Mouse (Mus musculus): ENCODE measurements at regions not wholly inside any gene's neighbourhood (a gene's known extent, or its start where the extent isn't known, plus 50 kb on each side); places are given as distances from the start of the nearest gene placed in this dataset.
A peak's percentile ranks its signal among the peaks of the same experiment; 100 is the strongest.

- peak; percentile 25; the same call in 1 of the 2 replicates for ATAC-seq (replicated peaks; ENCODE audit: poor library complexity, severe bottlenecking)
Measured at GRCm38 (mm10) chrX:145848937-145849783, 344.2 kb upstream of the Amot start.

- no peak for ATAC-seq (replicated peaks; ENCODE audit: poor library complexity, severe bottlenecking)
Measured at GRCm38 (mm10) chrX:145833106-145833505, 328.1 kb upstream of the Amot start.

- ATAC-seq (replicated peaks; ENCODE audit: poor library complexity, severe bottlenecking) = no peak
Measured at GRCm38 (mm10) chrX:145812995-145813394, 308.0 kb upstream of the Amot start.
